Mouse (Mus musculus) CD4-positive helper T cell, adult 2 months (primary cell): ENCODE measurements at regions not wholly inside any gene's neighbourhood (a gene's known extent, or its start where the extent isn't known, plus 50 kb on each side); places are given as distances from the start of the nearest gene placed in this dataset.

Experiments used
- DNase-seq: peaks from one replicate; pipeline ENCODE4 v3.0.0-alpha.2; 2012; ENCODE audit warnings: low read depth, missing footprints, low spot score

GRCm38 (mm10) chr7:136780708-136781107 is 113.7 kb upstream of the Mgmt start:
- DNase-seq, result no peak

GRCm38 (mm10) chr7:136791162-136791561 is 103.3 kb upstream of the Mgmt start:
- DNase-seq, result no peak

GRCm38 (mm10) chr7:136792131-136792530 is 102.3 kb upstream of the Mgmt start:
- DNase-seq, result no peak

GRCm38 (mm10) chr7:136796415-136796814 is 98.0 kb upstream of the Mgmt start:
- DNase-seq, result no peak

GRCm38 (mm10) chr7:136797780-136798435 is 96.5 kb upstream of the Mgmt start:
- DNase-seq, result no peak

- no peak for DNase-seq
These were observed 95.8 kb upstream of the Mgmt start for GRCm38 (mm10) chr7:136798605-136799004.

- no peak for DNase-seq
These were observed 87.3 kb upstream of the Mgmt start for GRCm38 (mm10) chr7:136807101-136807500.

GRCm38 (mm10) chr7:136807968-136808367 is 86.4 kb upstream of the Mgmt start:
- no peak for DNase-seq

- no peak for DNase-seq
These were observed 84.8 kb upstream of the Mgmt start for GRCm38 (mm10) chr7:136809576-136809975.

GRCm38 (mm10) chr7:136813691-136814325 is 80.6 kb upstream of the Mgmt start:
- no peak for DNase-seq

GRCm38 (mm10) chr7:136814751-136815150 is 79.7 kb upstream of the Mgmt start:
- no peak for DNase-seq

- no peak for DNase-seq
These were observed 74.1 kb upstream of the Mgmt start for GRCm38 (mm10) chr7:136820291-136820690.

- DNase-seq, result no peak
These were observed 68.8 kb upstream of the Mgmt start for GRCm38 (mm10) chr7:136825647-136826046.

GRCm38 (mm10) chr7:136829621-136830313 is 64.6 kb upstream of the Mgmt start:
- DNase-seq, result no peak

- no peak for DNase-seq
These were observed 62.0 kb upstream of the Mgmt start for GRCm38 (mm10) chr7:136832419-136832818.

GRCm38 (mm10) chr7:136838971-136839370 is 55.4 kb upstream of the Mgmt start:
- no peak for DNase-seq

GRCm38 (mm10) chr7:136840224-136840623 is 54.2 kb upstream of the Mgmt start:
- no peak for DNase-seq

- no peak for DNase-seq
These were observed 51.7 kb upstream of the Mgmt start for GRCm38 (mm10) chr7:136842751-136843150.

- no peak for DNase-seq
These were observed 50.1 kb upstream of the Mgmt start for GRCm38 (mm10) chr7:136844282-136844681.
